Mouse (Mus musculus) liver, adult (tissue): ENCODE measurements around the gene Ndufs4.

Source experiments
- GATA4 ChIP-seq: IDR thresholded peaks from 2 replicates; pipeline ENCODE4 v1.6.1; 2014; ENCODE audit warnings: mild to moderate bottlenecking, low read length; ENCODE audit not compliant: insufficient replicate concordance

Gene Ndufs4

GRCm38 (mm10) chr13:114388211-114388965 is at the start of gene Ndufs4:
Gene Ndufs4 (minus strand): TSS chr13:114388258.
- TF ChIP-seq GATA4 = no peak

GRCm38 (mm10) chr13:114432491-114432890 is 44.4 kb upstream of the Ndufs4 start:
- TF ChIP-seq GATA4 = no peak

GRCm38 (mm10) chr13:114425230-114425629 is 37.2 kb upstream of the Ndufs4 start:
- no peak for TF ChIP-seq GATA4

GRCm38 (mm10) chr13:114420235-114420634 is 32.2 kb upstream of the Ndufs4 start:
- TF ChIP-seq GATA4 = no peak

- TF ChIP-seq GATA4 = no peak
These were observed 31.3 kb upstream of the Ndufs4 start for GRCm38 (mm10) chr13:114419364-114419763.

- no peak for TF ChIP-seq GATA4
These were observed 24.3 kb upstream of the Ndufs4 start for GRCm38 (mm10) chr13:114412326-114412725.

GRCm38 (mm10) chr13:114406866-114407265 is 18.8 kb upstream of the Ndufs4 start:
- TF ChIP-seq GATA4 = no peak

GRCm38 (mm10) chr13:114406424-114406823 is 18.4 kb upstream of the Ndufs4 start:
- TF ChIP-seq GATA4 = no peak

GRCm38 (mm10) chr13:114405100-114405715 is 17.1 kb upstream of the Ndufs4 start:
- no peak for TF ChIP-seq GATA4

- TF ChIP-seq GATA4 = no peak
These were observed 10.8 kb upstream of the Ndufs4 start for GRCm38 (mm10) chr13:114398906-114399305.

- TF ChIP-seq GATA4 = no peak
These were observed 9.2 kb upstream of the Ndufs4 start for GRCm38 (mm10) chr13:114397281-114397680.

GRCm38 (mm10) chr13:114396863-114397262 is 8.8 kb upstream of the Ndufs4 start:
- TF ChIP-seq GATA4 = no peak

- TF ChIP-seq GATA4 = no peak
These were observed 6.7 kb upstream of the Ndufs4 start for GRCm38 (mm10) chr13:114394784-114395183.

- TF ChIP-seq GATA4 = no peak
These were observed 4.4 kb upstream of the Ndufs4 start for GRCm38 (mm10) chr13:114392501-114392900.

GRCm38 (mm10) chr13:114387521-114388171 is 412 bp downstream of the Ndufs4 start:
- TF ChIP-seq GATA4 = no peak; the same call in 1 of the 2 replicates

- no peak for TF ChIP-seq GATA4
These were observed 977 bp downstream of the Ndufs4 start for GRCm38 (mm10) chr13:114387074-114387487.
